Mouse (Mus musculus) CH12.LX (cell line): ENCODE measurements around the gene Afp. TPM values are rescaled to one million over a fixed set of nuclear protein-coding genes. Genes with fewer than 3 reads are reported as not detected.
A peak's percentile ranks its signal among the peaks of the same experiment; 100 is the strongest.

Source experiments
- DNase-seq: peaks from one replicate; pipeline ENCODE4 v3.0.0-alpha.2; 2013; ENCODE audit errors: extremely low read depth
- H3K27ac ChIP-seq: 2 replicates; pipeline ENCODE4 v1.5.1; 2012; ENCODE audit warnings: low read depth, mild to moderate bottlenecking, control low read depth, moderate library complexity; ENCODE audit not compliant: insufficient read depth
- H3K27me3 ChIP-seq: replicated peaks from 2 replicates; pipeline ENCODE3; 2012; ENCODE audit warnings: inconsistent platforms
- H3K36me3 ChIP-seq, 2 experiments: replicated peaks in 1 of 2; 2 replicates each; pipeline versions ENCODE3 to v1.6.1; 2012; ENCODE audit warnings: inconsistent platforms in 1 of 2, low read length in 1 of 2, mild to moderate bottlenecking in 1 of 2, mixed read lengths in 1 of 2, moderate library complexity in 1 of 2; ENCODE audit not compliant: control insufficient read depth in 1 of 2, insufficient read depth in 1 of 2
- H3K4me1 ChIP-seq, 2 experiments: 2 replicates each; pipeline ENCODE4 v1.6.1; 2012; ENCODE audit warnings: inconsistent platforms in 1 of 2, moderate library complexity in 1 of 2; ENCODE audit not compliant: insufficient read depth in 2 of 2, control insufficient read depth in 1 of 2
- H3K4me2 ChIP-seq: 2 replicates; pipeline ENCODE4 v1.6.1; 2012; ENCODE audit warnings: low read depth, mild to moderate bottlenecking, control low read depth; ENCODE audit not compliant: poor library complexity, insufficient read depth, severe bottlenecking
- H3K4me3 ChIP-seq, 3 experiments: fragments of 150-350 bp in 1 of 3; sonication (generic) in 1 of 3; replicated peaks in 1 of 3; 2 replicates each; pipeline versions ENCODE3 to v1.5.1; 2011 to 2012; ENCODE audit warnings: low read depth in 2 of 3, low read length in 2 of 3, mild to moderate bottlenecking in 2 of 3, moderate library complexity in 2 of 3, control low read depth in 1 of 3, improper control_type of control experiment in 1 of 3, inconsistent platforms in 1 of 3, mixed read lengths in 1 of 3; ENCODE audit not compliant: poor library complexity in 1 of 3
- H3K79me2 ChIP-seq: replicated peaks from 2 replicates; pipeline ENCODE4 v1.6.1; 2012; ENCODE audit warnings: mild to moderate bottlenecking, moderate library complexity; ENCODE audit not compliant: control insufficient read depth, poor library complexity, insufficient read depth, severe bottlenecking; ENCODE audit errors: extremely low read depth
- H3K9ac ChIP-seq: 2 replicates; pipeline ENCODE4 v1.6.1; 2012; ENCODE audit warnings: low read depth, mild to moderate bottlenecking, control low read depth, moderate library complexity; ENCODE audit not compliant: insufficient read depth
- H3K9me3 ChIP-seq: replicated peaks from 2 replicates; pipeline ENCODE3; 2012; ENCODE audit warnings: low read length, inconsistent platforms, mixed read lengths
- BHLHE40 ChIP-seq: IDR thresholded peaks from 2 replicates; pipeline ENCODE4 v1.6.1; 2011; ENCODE audit warnings: mild to moderate bottlenecking, low read depth, low read length, improper control_type of control experiment
- CHD2 ChIP-seq: IDR thresholded peaks from 2 replicates; pipeline ENCODE4 v1.6.1; 2011; ENCODE audit warnings: low read length, improper control_type of control experiment
- CTCF ChIP-seq, 2 experiments: IDR thresholded peaks in 1 of 2; conservative IDR thresholded peaks in 1 of 2; 2 replicates each; pipeline ENCODE4 v1.5.1; 2011 to 2012; ENCODE audit warnings: low read depth in 2 of 2, low read length in 2 of 2, improper control_type of control experiment in 1 of 2, inconsistent platforms in 1 of 2, mild to moderate bottlenecking in 1 of 2, moderate library complexity in 1 of 2
- E2F4 ChIP-seq: IDR thresholded peaks from 2 replicates; pipeline ENCODE4 v1.6.1; 2011; ENCODE audit warnings: low read depth, low read length, improper control_type of control experiment; ENCODE audit not compliant: insufficient replicate concordance
- ELF1 ChIP-seq: IDR thresholded peaks from 2 replicates; pipeline ENCODE4 v1.6.1; 2014; ENCODE audit warnings: low read depth, mild to moderate bottlenecking, inconsistent platforms, low read length, improper control_type of control experiment
- EP300 ChIP-seq: IDR thresholded peaks from 2 replicates; pipeline ENCODE4 v1.6.1; 2011; ENCODE audit warnings: low read length, improper control_type of control experiment
- ETS1 ChIP-seq: conservative IDR thresholded peaks from 2 replicates; pipeline ENCODE4 v1.6.1; 2012; ENCODE audit warnings: low read depth, mild to moderate bottlenecking, inconsistent platforms, low read length, improper control_type of control experiment, moderate library complexity
- IRF4 ChIP-seq: IDR thresholded peaks from 2 replicates; pipeline ENCODE4 v1.6.1; 2014; ENCODE audit warnings: low read depth, mild to moderate bottlenecking, inconsistent platforms, low read length, improper control_type of control experiment
- JUN ChIP-seq: IDR thresholded peaks from 2 replicates; pipeline ENCODE4 v1.6.1; 2011; ENCODE audit warnings: low read depth, mild to moderate bottlenecking, low read length, improper control_type of control experiment, moderate library complexity; ENCODE audit not compliant: insufficient read depth
- KAT2A ChIP-seq: IDR thresholded peaks from 2 replicates; pipeline ENCODE4 v1.6.1; 2012; ENCODE audit warnings: low read length, improper control_type of control experiment, inconsistent platforms; ENCODE audit not compliant: insufficient replicate concordance
- MAX ChIP-seq: IDR thresholded peaks from 2 replicates; pipeline ENCODE4 v1.6.1; 2011; ENCODE audit warnings: low read length, improper control_type of control experiment
- MAZ ChIP-seq: IDR thresholded peaks from 2 replicates; pipeline ENCODE4 v1.6.1; 2012; ENCODE audit warnings: low read depth, mild to moderate bottlenecking, inconsistent platforms, low read length, improper control_type of control experiment, moderate library complexity
- MYC ChIP-seq: IDR thresholded peaks from 2 replicates; pipeline ENCODE4 v1.6.1; 2011; ENCODE audit warnings: low read depth, mild to moderate bottlenecking, improper control_type of control experiment, low read length
- NRF1 ChIP-seq: IDR thresholded peaks from 2 replicates; pipeline ENCODE4 v1.6.1; 2014; ENCODE audit warnings: low read depth, mild to moderate bottlenecking, inconsistent platforms, low read length, improper control_type of control experiment, moderate library complexity
- PAX5 ChIP-seq: IDR thresholded peaks from 2 replicates; pipeline ENCODE4 v1.6.1; 2012; ENCODE audit warnings: low read length, inconsistent platforms, mixed read lengths
- POLR2A ChIP-seq: IDR thresholded peaks from 2 replicates; pipeline ENCODE4 v1.6.1; 2011; ENCODE audit warnings: low read depth, mild to moderate bottlenecking, improper control_type of control experiment, low read length
- RAD21 ChIP-seq: IDR thresholded peaks from 2 replicates; pipeline ENCODE4 v1.6.1; 2011; ENCODE audit warnings: low read depth, mild to moderate bottlenecking, low read length, improper control_type of control experiment, moderate library complexity
- RCOR1 ChIP-seq: conservative IDR thresholded peaks from 2 replicates; pipeline ENCODE4 v1.6.1; 2012; ENCODE audit warnings: low read depth, mild to moderate bottlenecking, inconsistent platforms, low read length, improper control_type of control experiment
- SIN3A ChIP-seq: IDR thresholded peaks from 2 replicates; pipeline ENCODE4 v1.6.1; 2012; ENCODE audit warnings: low read length, improper control_type of control experiment, inconsistent platforms
- SMC3 ChIP-seq: IDR thresholded peaks from 2 replicates; pipeline ENCODE4 v1.6.1; 2011; ENCODE audit warnings: low read depth, low read length, improper control_type of control experiment
- TBP ChIP-seq: conservative IDR thresholded peaks from 2 replicates; pipeline ENCODE4 v1.6.1; 2011; ENCODE audit warnings: low read depth, low read length, improper control_type of control experiment
- TCF12 ChIP-seq: IDR thresholded peaks from 2 replicates; pipeline ENCODE4 v1.6.1; 2014; ENCODE audit warnings: low read depth, mild to moderate bottlenecking, inconsistent platforms, low read length, improper control_type of control experiment
- USF1 ChIP-seq: IDR thresholded peaks from 2 replicates; pipeline ENCODE4 v1.6.1; 2014; ENCODE audit warnings: low read depth, mild to moderate bottlenecking, inconsistent platforms, low read length, improper control_type of control experiment
- USF2 ChIP-seq: conservative IDR thresholded peaks from 2 replicates; pipeline ENCODE4 v1.6.1; 2011; ENCODE audit warnings: low read depth, low read length, improper control_type of control experiment
- ZC3H11A ChIP-seq: IDR thresholded peaks from 2 replicates; pipeline ENCODE4 v1.6.1; 2012; ENCODE audit warnings: low read depth, mild to moderate bottlenecking, inconsistent platforms, low read length, improper control_type of control experiment
- ZMIZ1 ChIP-seq: IDR thresholded peaks from 2 replicates; pipeline ENCODE4 v1.6.1; 2012; ENCODE audit warnings: low read depth, mild to moderate bottlenecking, inconsistent platforms, low read length, improper control_type of control experiment
- dilution Hi-C: fragments of 300-500 bp; cut with MboI; formaldehyde crosslinking; loops from 2 replicates; pipeline ENCODE4 v1.14.3; 2020; ENCODE audit warnings: low sequenced_read_pairs; ENCODE audit not compliant: extremely low pct_unique_long_range_greater_than_20kb, extremely low pct_ligation_motif_present
- in situ Hi-C: fragments of 300-500 bp; cut with MboI; formaldehyde crosslinking; loops from 3 replicates; pipeline ENCODE4 v1.14.3; 2019; ENCODE audit warnings: low sequenced_read_pairs, low pct_ligation_motif_present, low pct_unique_long_range_greater_than_20kb, mixed read lengths
- polyA plus RNA-seq: library from polyadenylated mRNA; unstranded; fragments of >175 nt; gene quantifications from 2 replicates; pipeline ENCODE4 v1.2.1, GENCODE M21; 2012; ENCODE audit warnings: low read depth; ENCODE audit not compliant: insufficient read length
- total RNA-seq, 2 experiments: library from RNA; depleted of rRNA; stranded (reverse); fragments of 300-350 nt in 1 of 2; fragments of >200 nt in 1 of 2; gene quantifications; 2 replicates each; pipeline ENCODE4 v1.2.3; 2012 to 2014

Gene Afp
- total and polyA plus RNA-seq, 3 experiments = 12.5 to 19.8 (median 15.9) TPM

DNA sequence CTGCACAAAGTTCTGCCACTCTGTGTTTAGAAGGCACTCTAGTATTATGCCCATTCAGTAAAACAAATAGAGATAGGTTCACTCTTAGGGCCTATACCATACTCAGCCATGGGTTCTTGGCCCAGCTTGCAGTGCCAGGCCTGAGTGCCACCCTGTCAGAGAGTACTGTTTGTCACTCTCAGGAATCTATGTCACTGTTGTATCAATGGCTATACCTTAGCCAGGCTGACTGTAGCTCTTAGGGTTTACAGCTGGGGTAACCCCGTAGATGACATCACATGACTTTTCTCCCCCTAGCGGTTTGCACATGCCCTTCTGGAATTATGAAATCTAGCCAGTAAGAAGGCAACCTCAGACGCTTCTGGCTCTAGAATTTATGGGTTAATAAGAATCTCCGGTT lies 3.8 kb downstream of the Afp start:
- Histone ChIP-seq H3K27me3 (no peaks in the 10 kb centered on the region), H3K27ac (no peak overlapping the region), H3K9me3 (no peaks in the 10 kb centered on the region), H3K36me3 (no peaks in the 10 kb centered on the region), H3K4me1 (peaks cover 0 to 15% of the 10 kb centered on the region in 2 experiments; a peak in 2 of 4 replicates), H3K4me2 (no peak overlapping the region), H3K79me2 (no peaks in the 10 kb centered on the region), H3K4me3 (no peak overlapping the region), H3K9ac (no peak overlapping the region)
- dilution Hi-C loops = no loop called here
- in situ Hi-C loops = loop anchor here (10.0 to 25.0 kb wide), 2 partner anchors 80 to 282 kb away; partner anchors contain the start of gene Cox18
- 0 out of 2 replicates have a peak, but pooled peaks have one; percentile 7 for TF ChIP-seq BHLHE40
- no peak for TF ChIP-seq ZMIZ1
- no peak for DNase-seq

- no peak for TF ChIP-seq EP300
- TF ChIP-seq JUN = no peak
- no peak for TF ChIP-seq MAZ
- in situ Hi-C loops = loop anchor here (10.0 to 25.0 kb wide), 2 partner anchors 85 to 287 kb away; partner anchors contain the start of gene Cox18
- dilution Hi-C loops = no loop called here
Measured at GRCm38 (mm10) chr5:90499509-90499908, 9.0 kb downstream of the Afp start.

GRCm38 (mm10) chr5:90500714-90501113 lies 10.2 kb downstream of the Afp start:
- H3K9me3 ChIP-seq = no peaks in the 10 kb centered on the region
- no peaks in the 10 kb centered on the region for H3K27me3 ChIP-seq
- in situ Hi-C loops = loop anchor here (5.0 kb wide), 1 partner anchor 152 kb away; no protein-coding TSS in a partner anchor
- dilution Hi-C loops = no loop called here
- no peak overlapping the region for H3K27ac ChIP-seq
- H3K4me3 ChIP-seq = no peak overlapping the region
- H3K4me2 ChIP-seq = peak overlapping the region; percentile 36; the same call in 1 of the 2 replicates
- no peaks in the 10 kb centered on the region for H3K36me3 ChIP-seq
- peaks cover 5 to 6% of the 10 kb centered on the region in 2 experiments for H3K4me1 ChIP-seq
- no peak overlapping the region for H3K9ac ChIP-seq
- DNase-seq = peak; percentile 83
- no peaks in the 10 kb centered on the region for H3K79me2 ChIP-seq
- TF ChIP-seq JUN = no peak
- no peak for TF ChIP-seq PAX5
- no peak for TF ChIP-seq EP300
- TF ChIP-seq TBP = 0 out of 2 replicates have a peak, but pooled peaks have one; percentile 17
- no peak; the same call in 1 of the 2 replicates for TF ChIP-seq MAX
- TF ChIP-seq ETS1 = no peak
- TF ChIP-seq POLR2A = no peak
- TF ChIP-seq KAT2A = no peak
- no peak for TF ChIP-seq RCOR1
- TF ChIP-seq TCF12 = no peak
- TF ChIP-seq BHLHE40 = no peak
- TF ChIP-seq CHD2 = no peak
- no peak for TF ChIP-seq NRF1
- TF ChIP-seq CTCF (conservative IDR thresholded peaks at IDR 0.05 in 1 of 2, IDR thresholded peaks at IDR 0.05 in 1 of 2; ENCODE audit: low read depth in 2 of 2, low read length in 2 of 2) = peak; percentile 92
- no peak for TF ChIP-seq MAZ
- no peak for TF ChIP-seq IRF4
- TF ChIP-seq E2F4 = no peak
- 0 out of 2 replicates have a peak, but pooled peaks have one; percentile 57 for TF ChIP-seq MYC
- no peak for TF ChIP-seq USF2
- TF ChIP-seq RAD21 = peak; percentile 68
- TF ChIP-seq ZC3H11A = no peak
- no peak for TF ChIP-seq SIN3A
- TF ChIP-seq SMC3 = peak; percentile 92
- no peak for TF ChIP-seq USF1
- no peak for TF ChIP-seq ELF1

More at GRCm38 (mm10) chr5:90499509-90499908, 9.0 kb downstream of the Afp start:
- H3K36me3 ChIP-seq = no peaks in the 10 kb centered on the region
- H3K4me2 ChIP-seq = no peak overlapping the region
- H3K4me1 ChIP-seq = peaks cover under 1% of the 10 kb centered on the region in 2 experiments; a peak in 2 of 4 replicates
- no peaks in the 10 kb centered on the region for H3K79me2 ChIP-seq
- H3K9me3 ChIP-seq = no peaks in the 10 kb centered on the region
- no peak for DNase-seq
- H3K9ac ChIP-seq = no peak overlapping the region
- no peaks in the 10 kb centered on the region for H3K27me3 ChIP-seq
- no peak overlapping the region for H3K27ac ChIP-seq
- no peak overlapping the region for H3K4me3 ChIP-seq
